Mouse (Mus musculus): ENCODE results near the gene Slc8a1. TPM values are rescaled to one million over a fixed set of nuclear protein-coding genes. Genes with fewer than 3 reads are reported as not detected.

Slc8a1 gene
- total and polyA plus RNA-seq, 3 experiments, result 0.11 TPM; not detected in 2

GRCm38 (mm10) chr17:81679616-81680015, 58.6 kb downstream of the Slc8a1 start:
- H3K27me3 ChIP-seq (ENCODE audit: insufficient read depth, low read length), result no peaks in the 10 kb centered on the region
- DNase-seq (ENCODE audit: low spot score), result no peak
- peaks cover 18% of the 10 kb centered on the region for H3K9me3 ChIP-seq (replicated peaks)
- ATAC-seq (ENCODE audit: extremely low read depth, insufficient number of reproducible peaks, low FRiP score, poor library complexity, severe bottlenecking), result no peak; the same call in 1 of the 2 replicates
- no peak for TF ChIP-seq TAL1 (conservative IDR thresholded peaks at IDR 0.05; ENCODE audit: low read depth, low read length)
- TF ChIP-seq GATA1 (IDR thresholded peaks at IDR 0.05; ENCODE audit: borderline replicate concordance, low read length), result no peak
- TF ChIP-seq CTCF (IDR thresholded peaks at IDR 0.05; ENCODE audit: low read depth, low read length), result no peak
- no peak for TF ChIP-seq POLR2AphosphoS5 (IDR thresholded peaks at IDR 0.05; ENCODE audit: insufficient replicate concordance, low read depth, low read length)
- TF ChIP-seq GATA2 (IDR thresholded peaks at IDR 0.05; ENCODE audit: borderline replicate concordance, low read depth, low read length), result no peak
- no peaks in the 10 kb centered on the region for H3K36me3 ChIP-seq (replicated peaks)
- no peak overlapping the region for H3K4me3 ChIP-seq (ENCODE audit: low read depth, low read length)
- no peaks in the 10 kb centered on the region for H3K4me1 ChIP-seq (ENCODE audit: insufficient read depth, low read depth, low read length)

- no peak for DNase-seq (ENCODE audit: low spot score)
- H3K4me1 ChIP-seq (ENCODE audit: insufficient read depth, low read depth, low read length), result no peaks in the 10 kb centered on the region
- ATAC-seq (ENCODE audit: extremely low read depth, insufficient number of reproducible peaks, low FRiP score, poor library complexity, severe bottlenecking), result no peak
Observed at GRCm38 (mm10) chr17:81677450-81677849, 60.7 kb downstream of the Slc8a1 start.

GRCm38 (mm10) chr17:81676203-81676602, 62.0 kb downstream of the Slc8a1 start:
- H3K27me3 ChIP-seq (ENCODE audit: insufficient read depth, low read length), result no peaks in the 10 kb centered on the region
- no peak overlapping the region for H3K4me3 ChIP-seq (ENCODE audit: low read depth, low read length)
- H3K9me3 ChIP-seq (replicated peaks), result peaks cover 20% of the 10 kb centered on the region
- DNase-seq (ENCODE audit: low spot score) (no peak), ATAC-seq (ENCODE audit: extremely low read depth, insufficient number of reproducible peaks, low FRiP score, poor library complexity, severe bottlenecking) (no peak)
- H3K4me1 ChIP-seq (ENCODE audit: insufficient read depth, low read depth, low read length), result no peaks in the 10 kb centered on the region
- no peaks in the 10 kb centered on the region for H3K36me3 ChIP-seq (replicated peaks)
- TF ChIP-seq GATA2 (IDR thresholded peaks at IDR 0.05; ENCODE audit: borderline replicate concordance, low read depth, low read length) (no peak), GATA1 (IDR thresholded peaks at IDR 0.05; ENCODE audit: borderline replicate concordance, low read length) (no peak), TAL1 (conservative IDR thresholded peaks at IDR 0.05; ENCODE audit: low read depth, low read length) (no peak), POLR2AphosphoS5 (IDR thresholded peaks at IDR 0.05; ENCODE audit: insufficient replicate concordance, low read depth, low read length) (no peak), CTCF (IDR thresholded peaks at IDR 0.05; ENCODE audit: low read depth, low read length) (no peak)

More at GRCm38 (mm10) chr17:81677450-81677849, 60.7 kb downstream of the Slc8a1 start:
- Histone ChIP-seq H3K36me3 (replicated peaks) (no peaks in the 10 kb centered on the region), H3K9me3 (replicated peaks) (peaks cover 17% of the 10 kb centered on the region), H3K4me3 (ENCODE audit: low read depth, low read length) (no peak overlapping the region), H3K27me3 (ENCODE audit: insufficient read depth, low read length) (no peaks in the 10 kb centered on the region)
- TF ChIP-seq GATA2 (IDR thresholded peaks at IDR 0.05; ENCODE audit: borderline replicate concordance, low read depth, low read length), result no peak
- TF ChIP-seq TAL1 (conservative IDR thresholded peaks at IDR 0.05; ENCODE audit: low read depth, low read length), result no peak
- no peak for TF ChIP-seq GATA1 (IDR thresholded peaks at IDR 0.05; ENCODE audit: borderline replicate concordance, low read length)
- TF ChIP-seq CTCF (IDR thresholded peaks at IDR 0.05; ENCODE audit: low read depth, low read length), result no peak
- no peak for TF ChIP-seq POLR2AphosphoS5 (IDR thresholded peaks at IDR 0.05; ENCODE audit: insufficient replicate concordance, low read depth, low read length)

- Histone ChIP-seq H3K9me3 (replicated peaks) (peaks cover 44% of the 10 kb centered on the region), H3K27me3 (ENCODE audit: insufficient read depth, low read length) (no peaks in the 10 kb centered on the region), H3K4me3 (ENCODE audit: low read depth, low read length) (no peak overlapping the region), H3K36me3 (replicated peaks) (no peaks in the 10 kb centered on the region), H3K4me1 (ENCODE audit: insufficient read depth, low read depth, low read length) (no peaks in the 10 kb centered on the region)
- ATAC-seq (ENCODE audit: extremely low read depth, insufficient number of reproducible peaks, low FRiP score, poor library complexity, severe bottlenecking) (no peak), DNase-seq (ENCODE audit: low spot score) (no peak)
- no peak for TF ChIP-seq TAL1 (conservative IDR thresholded peaks at IDR 0.05; ENCODE audit: low read depth, low read length)
- TF ChIP-seq GATA1 (IDR thresholded peaks at IDR 0.05; ENCODE audit: borderline replicate concordance, low read length), result no peak
- TF ChIP-seq POLR2AphosphoS5 (IDR thresholded peaks at IDR 0.05; ENCODE audit: insufficient replicate concordance, low read depth, low read length), result no peak
- no peak for TF ChIP-seq CTCF (IDR thresholded peaks at IDR 0.05; ENCODE audit: low read depth, low read length)
- no peak for TF ChIP-seq GATA2 (IDR thresholded peaks at IDR 0.05; ENCODE audit: borderline replicate concordance, low read depth, low read length)
Observed at GRCm38 (mm10) chr17:81671245-81671644, 66.9 kb downstream of the Slc8a1 start.

GRCm38 (mm10) chr17:81669816-81670691, 68.1 kb downstream of the Slc8a1 start:
- H3K9me3 ChIP-seq (replicated peaks), result peaks cover 39% of the 10 kb centered on the region
- no peaks in the 10 kb centered on the region for H3K36me3 ChIP-seq (replicated peaks)
- DNase-seq (ENCODE audit: low spot score), result no peak
- H3K4me3 ChIP-seq (ENCODE audit: low read depth, low read length), result no peak overlapping the region; the same call in 1 of the 2 replicates
- H3K4me1 ChIP-seq (ENCODE audit: insufficient read depth, low read depth, low read length), result no peaks in the 10 kb centered on the region
- no peak for ATAC-seq (ENCODE audit: extremely low read depth, insufficient number of reproducible peaks, low FRiP score, poor library complexity, severe bottlenecking)
- TF ChIP-seq TAL1 (conservative IDR thresholded peaks at IDR 0.05; ENCODE audit: low read depth, low read length) (no peak), GATA1 (IDR thresholded peaks at IDR 0.05; ENCODE audit: borderline replicate concordance, low read length) (no peak), POLR2AphosphoS5 (IDR thresholded peaks at IDR 0.05; ENCODE audit: insufficient replicate concordance, low read depth, low read length) (no peak), GATA2 (IDR thresholded peaks at IDR 0.05; ENCODE audit: borderline replicate concordance, low read depth, low read length) (no peak), CTCF (IDR thresholded peaks at IDR 0.05; ENCODE audit: low read depth, low read length) (no peak)
- no peaks in the 10 kb centered on the region for H3K27me3 ChIP-seq (ENCODE audit: insufficient read depth, low read length)

- Histone ChIP-seq H3K4me1 (ENCODE audit: insufficient read depth, low read depth, low read length) (no peaks in the 10 kb centered on the region), H3K4me3 (ENCODE audit: low read depth, low read length) (no peak overlapping the region), H3K27me3 (ENCODE audit: insufficient read depth, low read length) (no peaks in the 10 kb centered on the region), H3K36me3 (replicated peaks) (no peaks in the 10 kb centered on the region), H3K9me3 (replicated peaks) (peaks cover 39% of the 10 kb centered on the region)
- ATAC-seq (ENCODE audit: extremely low read depth, insufficient number of reproducible peaks, low FRiP score, poor library complexity, severe bottlenecking) (no peak), DNase-seq (ENCODE audit: low spot score) (no peak)
- TF ChIP-seq CTCF (IDR thresholded peaks at IDR 0.05; ENCODE audit: low read depth, low read length) (no peak), GATA2 (IDR thresholded peaks at IDR 0.05; ENCODE audit: borderline replicate concordance, low read depth, low read length) (no peak), GATA1 (IDR thresholded peaks at IDR 0.05; ENCODE audit: borderline replicate concordance, low read length) (no peak), POLR2AphosphoS5 (IDR thresholded peaks at IDR 0.05; ENCODE audit: insufficient replicate concordance, low read depth, low read length) (no peak), TAL1 (conservative IDR thresholded peaks at IDR 0.05; ENCODE audit: low read depth, low read length) (no peak)
Observed at GRCm38 (mm10) chr17:81669062-81669815, 68.9 kb downstream of the Slc8a1 start.
